Mouse (Mus musculus): ENCODE measurements at regions not wholly inside any gene's neighbourhood (a gene's known extent, or its start where the extent isn't known, plus 50 kb on each side); places are given as distances from the start of the nearest gene placed in this dataset.
A peak's percentile ranks its signal among the peaks of the same experiment; 100 is the strongest.
"Not testable (repeated sequence)": the region's sequence is repeated elsewhere in the genome, so short reads cannot be mapped to it uniquely, and the experiment has no call there.

DNA sequence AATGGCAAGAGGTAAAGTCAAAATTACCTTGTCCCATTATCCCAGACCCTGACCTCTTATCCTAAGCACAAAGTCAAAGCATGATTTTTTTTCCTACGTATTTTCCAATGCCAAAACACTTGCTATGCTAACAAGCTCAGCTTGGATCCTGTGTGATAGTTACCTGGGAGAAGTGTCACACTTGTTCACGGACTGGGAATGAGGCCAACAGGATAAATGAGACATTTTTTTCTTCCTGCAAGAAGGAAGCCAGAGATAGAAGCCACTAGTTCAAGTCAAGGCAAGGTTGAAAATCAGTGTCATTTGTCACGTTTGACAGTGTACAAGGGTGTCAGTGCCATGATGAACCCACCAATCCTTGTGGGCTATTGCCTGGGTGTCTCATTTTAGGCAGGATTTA is 189.8 kb upstream of the Tas2r119 start:
- no peak for DNase-seq (ENCODE audit: low read depth)

- DNase-seq (ENCODE audit: low read depth), result no peak
These were observed 188.0 kb upstream of the Tas2r119 start for GRCm38 (mm10) chr15:31989093-31989492.

- DNase-seq (ENCODE audit: low read depth), result no peak
These were observed 187.3 kb upstream of the Tas2r119 start for GRCm38 (mm10) chr15:31989593-31990290.

DNA sequence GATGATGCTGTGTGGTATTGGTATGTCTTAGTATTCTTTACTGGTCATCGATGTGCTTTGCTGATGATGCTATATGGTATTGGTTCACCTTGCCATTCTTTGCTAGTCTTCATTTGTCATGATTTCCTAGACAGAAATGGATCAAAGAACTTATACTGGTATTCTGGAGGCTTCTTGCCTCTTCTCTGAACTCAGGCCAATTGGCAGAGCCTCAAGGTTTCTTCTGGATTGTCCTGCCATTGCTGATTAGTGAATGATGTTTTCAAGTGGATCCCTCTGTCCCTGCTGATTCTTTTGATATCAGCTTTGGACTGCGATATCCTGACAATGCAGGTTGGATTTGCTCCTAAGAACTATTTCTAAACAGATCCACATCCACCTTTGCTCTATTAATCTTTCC is 179.1 kb upstream of the Tas2r119 start:
- no peak for DNase-seq (ENCODE audit: low read depth)

DNA sequence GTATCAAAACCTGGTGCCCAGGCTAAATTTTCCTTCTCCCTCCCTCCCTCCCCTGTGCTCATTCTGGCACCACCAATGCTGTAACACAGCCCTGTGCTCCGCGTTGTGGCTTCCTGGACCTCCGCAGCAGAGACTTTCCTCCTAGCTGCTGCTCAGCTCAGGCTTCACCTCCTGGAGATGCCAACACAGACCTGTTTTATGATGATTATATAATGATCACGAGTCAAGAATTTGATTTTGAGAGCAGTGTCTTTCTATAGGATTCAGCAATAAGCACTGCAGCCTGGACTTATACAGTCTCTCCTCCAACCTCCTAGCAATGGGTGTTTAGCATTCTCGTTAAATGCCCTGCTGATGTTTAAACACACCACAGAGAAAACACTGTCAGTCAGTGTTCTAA is 177.5 kb upstream of the Tas2r119 start:
- DNase-seq (ENCODE audit: low read depth), result no peak

- peak; percentile 14 for DNase-seq (ENCODE audit: low read depth)
These were observed 174.1 kb upstream of the Tas2r119 start for GRCm38 (mm10) chr15:32002950-32003422.

- no peak for DNase-seq (ENCODE audit: low read depth)
These were observed 173.6 kb upstream of the Tas2r119 start for GRCm38 (mm10) chr15:32003489-32003888.

DNA sequence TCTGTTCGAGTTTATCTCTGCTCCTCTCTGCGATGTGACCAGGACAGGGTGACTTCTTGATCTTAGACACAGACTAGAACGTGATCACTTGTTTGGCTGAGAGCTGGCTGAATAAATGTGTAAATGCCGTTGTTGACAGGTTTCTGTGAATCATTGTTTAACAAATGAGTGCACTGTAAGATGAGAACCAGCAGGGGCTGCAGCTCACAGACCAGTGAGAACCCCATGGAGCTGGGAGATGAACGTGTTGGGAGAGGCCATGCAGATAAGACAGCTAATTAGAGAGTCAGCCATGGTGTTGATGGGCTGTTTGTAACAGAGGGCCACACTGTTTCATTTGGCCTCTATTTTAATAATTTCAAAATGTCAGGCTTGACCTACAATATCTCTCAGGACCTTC is 171.1 kb upstream of the Tas2r119 start:
- peak; percentile 6 for DNase-seq (ENCODE audit: low read depth)

GRCm38 (mm10) chr15:32009818-32010217 is 167.3 kb upstream of the Tas2r119 start:
- DNase-seq (ENCODE audit: low read depth), result peak; percentile 8

DNA sequence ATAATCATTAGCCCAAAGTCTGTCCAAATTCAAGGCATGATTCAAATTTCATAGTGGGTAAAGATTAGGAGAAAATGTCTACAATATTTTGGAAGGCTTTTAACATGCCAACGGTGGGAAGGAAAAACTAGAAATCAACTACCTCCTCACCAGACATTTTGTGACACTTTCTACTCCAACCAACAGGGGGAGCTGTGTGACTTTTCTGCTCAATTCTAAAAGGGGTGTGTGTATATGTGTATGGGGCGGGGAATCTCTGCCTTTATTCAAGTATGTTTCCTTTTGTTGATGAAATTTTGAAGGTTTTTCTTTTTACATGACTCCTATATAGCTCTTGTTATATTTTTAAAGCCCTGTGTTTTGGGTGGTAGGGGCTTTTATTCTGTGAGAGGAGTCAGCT is 165.0 kb upstream of the Tas2r119 start:
- peak; percentile 81 for DNase-seq (ENCODE audit: low read depth)

- no peak for DNase-seq (ENCODE audit: low read depth)
These were observed 164.3 kb upstream of the Tas2r119 start for GRCm38 (mm10) chr15:32012838-32013237.

- DNase-seq (ENCODE audit: low read depth), result no peak
These were observed 161.9 kb upstream of the Tas2r119 start for GRCm38 (mm10) chr15:32015169-32015568.

- peak; percentile 61 for DNase-seq (ENCODE audit: low read depth)
These were observed 156.6 kb upstream of the Tas2r119 start for GRCm38 (mm10) chr15:32020323-32021008.

DNA sequence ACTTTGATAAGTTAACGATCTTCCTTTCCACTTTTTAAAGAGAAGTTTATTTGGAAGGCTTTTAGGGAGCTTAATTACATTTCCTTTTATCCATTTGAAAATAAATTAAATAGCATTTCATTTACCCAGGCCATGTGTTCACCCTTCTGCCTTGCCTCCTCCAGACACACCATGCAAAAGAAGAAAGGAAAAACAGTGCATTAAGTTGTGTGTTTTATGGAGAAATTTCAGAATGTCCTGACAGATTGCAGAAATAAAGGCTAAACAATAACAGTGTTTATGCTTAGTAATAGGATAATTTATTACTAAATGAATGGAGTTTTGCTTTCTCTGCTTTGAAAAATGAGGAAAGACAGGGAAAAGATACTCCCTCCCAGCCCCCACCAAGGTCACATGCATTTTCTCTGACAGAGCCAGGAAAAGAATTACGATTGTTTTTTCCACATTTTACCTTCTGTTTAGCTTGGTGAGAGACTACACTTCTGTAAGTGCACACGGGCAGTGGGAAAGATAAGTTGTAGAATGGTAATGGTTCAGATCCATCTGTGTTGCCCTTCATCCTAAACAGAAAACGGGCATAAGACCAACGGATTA is 156.0 kb upstream of the Tas2r119 start:
- DNase-seq (ENCODE audit: low read depth), result no peak

- no peak for DNase-seq (ENCODE audit: low read depth)
These were observed 143.0 kb upstream of the Tas2r119 start for GRCm38 (mm10) chr15:32034091-32034490.

DNA sequence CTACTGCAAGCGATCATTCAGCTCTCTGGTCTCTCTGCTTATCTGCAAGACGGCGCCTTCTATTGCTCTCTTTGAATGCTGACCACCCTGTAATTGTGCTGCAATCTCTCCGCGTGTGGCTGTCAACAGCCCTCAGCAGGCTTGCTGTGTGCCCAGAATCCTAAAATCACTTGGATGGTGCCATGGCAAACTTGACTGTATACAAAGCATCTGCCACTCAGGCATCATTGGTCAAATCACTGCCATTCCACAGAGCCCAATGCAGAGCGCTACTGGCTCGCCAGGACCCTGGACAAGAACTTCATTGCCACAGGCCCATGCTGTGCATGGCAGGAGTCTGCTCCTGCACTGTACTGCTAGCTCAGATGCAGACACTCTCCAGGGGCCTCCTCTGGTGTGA is 142.3 kb upstream of the Tas2r119 start:
- DNase-seq (ENCODE audit: low read depth), result peak; percentile 16

DNA sequence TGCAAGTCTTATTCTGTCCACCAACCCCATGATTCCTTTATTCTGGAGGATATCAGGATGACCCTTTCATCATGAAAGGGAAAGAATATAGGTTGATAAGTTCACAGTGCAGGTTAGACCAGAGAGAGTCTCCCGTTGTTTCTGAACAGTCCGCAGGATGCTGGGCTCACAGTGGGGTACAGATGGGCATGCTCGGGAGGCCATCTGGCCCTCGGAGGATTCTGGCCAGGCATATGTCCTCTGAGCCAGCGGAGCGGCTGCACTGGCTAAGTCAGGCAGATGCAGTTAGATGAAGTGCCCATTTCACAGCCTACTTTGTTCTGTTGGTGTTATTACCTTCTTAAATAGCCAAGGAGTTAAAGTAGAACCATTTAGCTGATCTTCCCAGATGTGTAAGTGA is 135.3 kb upstream of the Tas2r119 start:
- DNase-seq (ENCODE audit: low read depth), result no peak

DNA sequence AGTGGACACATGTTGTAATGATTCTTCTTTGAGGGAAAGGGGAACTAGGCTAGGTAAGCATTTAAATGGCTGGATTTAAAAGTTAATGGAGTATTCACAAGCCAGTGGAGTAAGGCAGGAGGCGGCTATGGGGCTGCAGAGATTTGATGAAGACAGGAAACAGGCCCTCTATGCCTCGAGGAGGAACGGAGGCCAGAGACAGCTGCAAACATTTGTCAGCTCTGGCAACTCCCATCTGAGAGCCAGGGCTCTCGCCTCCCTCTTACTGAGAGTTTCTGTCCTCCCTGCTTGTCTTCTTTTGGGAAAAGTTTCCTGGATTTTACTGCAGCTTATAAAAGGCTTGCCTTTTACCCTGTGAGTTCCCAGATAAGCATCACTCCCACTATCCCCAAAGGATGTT is 134.9 kb upstream of the Tas2r119 start:
- no peak for DNase-seq (ENCODE audit: low read depth)

DNA sequence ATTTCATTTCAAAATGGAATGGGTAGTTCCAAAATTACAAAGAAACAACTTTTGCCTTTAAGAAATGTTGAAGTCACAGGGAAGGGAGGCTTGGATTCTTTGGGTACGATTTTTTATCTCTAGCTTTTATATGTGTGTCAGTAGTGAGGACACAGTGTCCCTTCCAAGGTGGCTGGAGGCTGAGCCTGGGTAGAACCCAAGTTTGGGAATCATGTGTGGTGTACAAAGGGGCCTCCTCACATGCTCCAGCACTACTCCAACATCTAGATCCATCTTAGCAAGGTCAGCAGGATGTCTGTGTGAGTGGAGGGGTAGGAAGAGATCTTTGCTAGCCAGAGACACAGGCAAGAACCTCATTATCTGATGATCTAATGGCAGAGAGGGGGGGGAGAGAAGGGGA is 134.5 kb upstream of the Tas2r119 start:
- no peak for DNase-seq (ENCODE audit: low read depth)

- DNase-seq (ENCODE audit: low read depth), result no peak
These were observed 133.9 kb upstream of the Tas2r119 start for GRCm38 (mm10) chr15:32043207-32043606.

GRCm38 (mm10) chr15:32043670-32044069 is 133.4 kb upstream of the Tas2r119 start:
- DNase-seq (ENCODE audit: low read depth), result not testable (repeated sequence)

- no peak for DNase-seq (ENCODE audit: low read depth)
These were observed 128.3 kb upstream of the Tas2r119 start for GRCm38 (mm10) chr15:32048836-32049235.

GRCm38 (mm10) chr15:32061573-32061972 is 115.5 kb upstream of the Tas2r119 start:
- no peak for DNase-seq (ENCODE audit: low read depth)

Data from NIH3T3 (cell line).